Mouse (Mus musculus) adrenal gland (tissue): Measurements from ENCODE around the gene Olfr781.
"Not testable (repeated sequence)": the region's sequence is repeated elsewhere in the genome, so short reads cannot be mapped to it uniquely, and the experiment has no call there.

Source experiments
- intact Hi-C: fragments of 180-260 bp; cut with DNase I; formaldehyde crosslinking; loops from one replicate; pipeline ENCODE4 v1.15.1; 2025
- long read RNA-seq, 2 experiments: library from polyadenylated mRNA; unstranded; transcript quantifications; one replicate each; pipeline ENCODE4 v2.0.0; 2020; ENCODE audit warnings: borderline replicate concordance in 1 of 2; ENCODE audit not compliant: insufficient replicate concordance in 1 of 2

The Olfr781 gene
- long read RNA-seq, experiment 1: 0 reads
- long read RNA-seq, experiment 2: 0 reads

- intact Hi-C loops: no loop called here
Measured at GRCm38 (mm10) chr10:129328554-129328953, at the start of gene Olfr781. TSS of gene Olfr781 (plus strand) at chr10:129328854.

DNA sequence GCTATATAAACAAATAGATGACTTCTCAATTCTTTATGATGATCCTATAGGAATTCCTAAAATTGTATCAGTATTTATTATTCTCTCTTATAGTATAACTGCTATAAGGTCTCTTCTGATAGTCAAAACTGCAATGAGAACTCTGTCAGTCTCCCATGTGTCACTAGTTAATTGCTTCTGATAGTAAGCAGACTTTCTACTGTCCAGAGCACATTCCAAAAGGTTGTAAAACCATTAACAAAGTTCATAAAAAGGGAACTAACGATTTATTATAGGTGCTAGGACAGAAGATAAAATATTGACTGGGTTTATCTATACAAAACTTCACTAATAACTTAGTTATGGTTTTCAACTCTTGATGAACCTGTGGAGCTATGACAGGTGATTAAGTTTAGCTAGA lies 15.7 kb upstream of the Olfr781 start:
- intact Hi-C loops: not testable (repeated sequence)

GRCm38 (mm10) chr10:129313521-129313920 lies 15.1 kb upstream of the Olfr781 start:
- intact Hi-C loops: not testable (repeated sequence)

GRCm38 (mm10) chr10:129317817-129318216 lies 10.8 kb upstream of the Olfr781 start, which contains the start of gene Olfr780:
TSS of gene Olfr780 (plus strand) at chr10:129318117.
- intact Hi-C loops: no loop called here

- intact Hi-C loops: no loop called here
Measured at GRCm38 (mm10) chr10:129348550-129348949, 19.9 kb downstream of the Olfr781 start, which contains the start of gene Olfr782. TSS of gene Olfr782 (plus strand) at chr10:129348850.

DNA sequence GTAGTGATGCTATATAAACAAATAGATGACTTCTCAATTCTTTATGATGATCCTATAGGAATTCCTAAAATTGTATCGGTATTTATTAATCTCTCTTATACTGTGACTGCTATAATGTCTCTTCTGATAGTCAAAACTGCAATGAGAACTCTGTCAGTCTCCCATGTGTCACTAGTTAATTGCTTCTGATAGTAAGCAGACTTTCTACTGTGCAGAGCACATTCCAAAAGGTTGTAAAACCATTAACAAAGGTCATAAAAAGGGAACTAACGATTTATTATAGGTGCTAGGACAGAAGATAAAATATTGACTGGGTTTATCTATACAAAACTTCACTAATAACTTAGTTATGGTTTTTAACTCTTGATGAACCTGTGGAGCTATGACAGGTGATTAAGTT lies 23.8 kb downstream of the Olfr781 start:
- intact Hi-C loops: not testable (repeated sequence)

- intact Hi-C loops: not testable (repeated sequence)
Measured at GRCm38 (mm10) chr10:129356496-129356895, 27.8 kb downstream of the Olfr781 start.

DNA sequence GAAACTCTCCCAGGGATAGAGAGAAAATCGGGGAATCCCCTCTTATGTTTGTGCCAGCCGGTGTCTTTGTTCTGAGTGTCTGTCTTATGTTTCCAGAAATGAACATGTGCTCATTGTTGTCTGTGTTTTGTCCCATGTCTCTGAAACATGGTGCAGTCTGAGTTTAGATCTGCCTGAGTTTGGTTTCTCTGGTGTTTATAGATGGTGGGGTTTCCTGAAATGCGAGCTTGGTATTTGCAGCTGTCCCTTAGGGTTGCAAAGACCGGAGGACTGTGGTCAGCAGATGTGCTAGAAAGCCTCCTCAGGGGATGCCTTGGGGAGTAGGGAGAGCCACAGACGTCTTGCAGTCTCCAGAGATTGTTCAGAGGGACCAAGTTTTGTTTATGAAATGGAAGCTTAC lies 28.7 kb downstream of the Olfr781 start:
- intact Hi-C loops: no loop called here

GRCm38 (mm10) chr10:129374051-129374450 lies 45.4 kb downstream of the Olfr781 start:
- intact Hi-C loops: not testable (repeated sequence)
